Mouse (Mus musculus) retina, postnatal 7 days (tissue): ENCODE measurements around the gene Iqcf1.
"Not testable (repeated sequence)": the region's sequence is repeated elsewhere in the genome, so short reads cannot be mapped to it uniquely, and the experiment has no call there.

Experiments
- DNase-seq: peaks from one replicate; pipeline ENCODE4 v3.0.0-alpha.2; 2012; ENCODE audit warnings: low read depth, low spot score

Iqcf1 gene

GRCm38 (mm10) chr9:106482578-106483115 lies 17.1 kb upstream of the Iqcf1 start:
- no peak for DNase-seq

- DNase-seq, result no peak
Observed at GRCm38 (mm10) chr9:106483136-106483535, 16.6 kb upstream of the Iqcf1 start.

DNA sequence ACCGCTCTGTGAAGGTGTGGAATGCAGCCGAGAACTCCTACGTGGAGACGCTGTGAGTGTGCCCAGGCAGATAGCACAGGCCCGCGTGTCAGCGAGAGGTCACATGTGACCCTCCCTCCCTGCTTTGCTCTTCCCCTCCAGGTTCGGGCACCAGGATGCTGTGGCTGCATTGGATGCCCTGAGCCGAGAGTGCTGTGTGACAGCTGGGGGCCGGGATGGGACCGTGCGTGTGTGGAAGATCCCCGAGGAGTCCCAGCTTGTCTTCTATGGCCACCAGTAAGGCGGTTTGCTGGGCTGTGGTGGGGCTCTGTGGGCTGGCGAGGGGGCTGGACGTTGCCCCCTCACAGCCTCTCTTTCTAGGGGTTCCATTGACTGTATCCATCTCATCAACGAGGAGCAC lies 16.2 kb upstream of the Iqcf1 start:
- DNase-seq, result no peak

GRCm38 (mm10) chr9:106485076-106485475 lies 14.7 kb upstream of the Iqcf1 start:
- DNase-seq, result no peak

DNA sequence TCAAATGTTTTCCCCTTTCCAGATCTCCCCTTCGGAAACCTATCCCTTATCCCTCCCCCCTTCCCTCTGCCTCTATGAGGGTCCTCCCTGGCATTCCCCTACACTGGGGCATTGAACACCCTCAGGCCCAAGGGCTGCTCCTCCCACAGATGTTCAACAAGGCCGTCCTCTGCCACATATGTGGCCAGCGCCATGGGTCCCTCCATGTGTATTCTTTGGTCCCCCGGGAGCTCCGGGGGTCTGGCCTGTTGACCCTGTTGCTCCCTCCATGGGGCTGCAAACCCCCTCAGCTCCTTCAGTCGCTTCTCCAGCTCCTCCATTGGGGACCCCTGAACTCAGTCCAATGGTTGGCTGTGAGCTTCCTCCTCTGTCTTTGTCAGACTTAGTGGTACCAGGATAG lies 12.2 kb upstream of the Iqcf1 start:
- not testable (repeated sequence) for DNase-seq

DNA sequence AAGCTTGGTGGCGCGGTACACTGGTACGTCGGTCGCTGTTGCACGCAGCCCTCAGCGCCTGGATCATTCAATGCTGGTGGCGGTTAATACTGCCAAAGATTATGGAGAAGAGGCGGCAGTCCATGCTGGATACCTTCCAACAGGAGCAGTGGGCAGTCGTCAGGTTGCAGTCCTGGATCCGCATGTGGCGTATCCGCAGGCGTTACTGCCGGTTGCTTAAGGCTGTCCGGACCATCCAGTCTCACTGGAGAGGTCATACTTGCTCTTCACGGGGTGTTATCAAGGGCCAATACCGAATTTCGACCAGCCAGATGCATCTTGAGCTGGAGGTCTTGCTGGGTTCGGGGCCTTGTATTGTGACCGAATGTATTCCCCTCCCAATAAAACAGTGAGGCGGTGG lies 2.1 kb downstream of the Iqcf1 start:
- DNase-seq, result no peak

DNA sequence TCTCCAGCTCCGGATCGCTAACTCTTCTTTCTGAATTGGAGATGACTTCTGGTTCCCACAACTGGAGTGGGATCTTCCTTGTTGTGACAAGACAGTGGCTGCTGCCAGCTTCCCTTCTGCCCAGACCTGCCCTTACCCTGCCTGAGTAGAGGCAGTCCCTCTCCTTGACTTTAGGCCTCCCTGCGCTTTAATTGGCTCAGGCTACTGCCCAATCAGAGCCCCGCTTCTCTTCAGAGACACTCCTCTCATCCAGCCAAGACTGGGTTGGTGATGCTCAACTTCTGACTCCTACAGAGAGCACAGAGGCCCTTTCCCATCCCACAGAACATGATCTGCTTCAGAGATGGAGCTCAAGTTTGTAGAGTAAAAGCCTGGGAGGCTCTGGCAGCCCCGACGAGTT lies 4.5 kb downstream of the Iqcf1 start:
- no peak for DNase-seq

GRCm38 (mm10) chr9:106509356-106509755 lies 9.6 kb downstream of the Iqcf1 start:
- no peak for DNase-seq

GRCm38 (mm10) chr9:106512729-106513450 lies 13.1 kb downstream of the Iqcf1 start:
- DNase-seq, result no peak

- no peak for DNase-seq
Observed at GRCm38 (mm10) chr9:106513566-106513965, 13.8 kb downstream of the Iqcf1 start.

- DNase-seq, result no peak
Observed at GRCm38 (mm10) chr9:106514273-106514672, 14.5 kb downstream of the Iqcf1 start, which contains the start of gene Iqcf5. Gene Iqcf5, plus strand, starts transcription at chr9:106514573.

DNA sequence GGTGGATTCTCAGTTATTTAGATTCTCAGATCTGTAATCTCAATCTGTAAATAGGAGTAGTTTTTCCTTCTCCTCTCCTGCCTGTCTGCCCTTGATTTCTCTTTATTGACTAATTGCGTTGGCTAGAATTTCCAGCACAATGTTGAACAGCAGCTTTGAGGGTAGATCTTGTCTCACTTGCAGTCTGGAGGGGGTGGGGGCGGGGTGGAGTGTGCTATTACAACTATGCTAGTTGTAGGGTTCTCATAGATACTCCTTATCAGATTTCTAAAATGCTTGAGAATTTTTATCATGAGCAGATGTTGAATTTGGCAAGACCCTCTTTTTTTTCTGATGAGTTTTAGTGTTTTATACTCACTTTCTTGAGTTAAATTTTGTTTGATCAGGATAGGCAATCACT lies 19.7 kb downstream of the Iqcf1 start:
- no peak for DNase-seq

DNA sequence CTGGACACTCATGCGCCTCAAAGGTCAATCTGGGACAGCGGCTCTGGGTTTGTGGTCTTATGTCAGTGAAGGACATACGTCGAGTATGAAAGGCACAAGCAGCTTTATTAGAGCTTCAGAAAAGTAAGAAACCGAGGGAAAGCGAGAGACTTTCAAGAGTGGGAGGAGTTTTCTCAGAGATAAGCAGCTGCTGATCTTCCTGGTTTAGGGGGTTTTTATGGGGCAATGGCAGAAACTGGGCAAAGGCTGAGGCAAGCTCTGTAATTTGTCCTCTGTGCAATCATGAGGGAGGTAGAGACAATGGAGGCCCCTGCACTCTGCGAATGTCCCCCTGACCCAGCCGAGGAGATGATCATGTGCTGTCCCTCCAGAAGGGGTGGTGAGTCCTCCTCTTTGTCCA lies 20.1 kb downstream of the Iqcf1 start:
- no peak for DNase-seq

- peak; percentile 39 for DNase-seq
Observed at GRCm38 (mm10) chr9:106531833-106532232, 32.1 kb downstream of the Iqcf1 start.

DNA sequence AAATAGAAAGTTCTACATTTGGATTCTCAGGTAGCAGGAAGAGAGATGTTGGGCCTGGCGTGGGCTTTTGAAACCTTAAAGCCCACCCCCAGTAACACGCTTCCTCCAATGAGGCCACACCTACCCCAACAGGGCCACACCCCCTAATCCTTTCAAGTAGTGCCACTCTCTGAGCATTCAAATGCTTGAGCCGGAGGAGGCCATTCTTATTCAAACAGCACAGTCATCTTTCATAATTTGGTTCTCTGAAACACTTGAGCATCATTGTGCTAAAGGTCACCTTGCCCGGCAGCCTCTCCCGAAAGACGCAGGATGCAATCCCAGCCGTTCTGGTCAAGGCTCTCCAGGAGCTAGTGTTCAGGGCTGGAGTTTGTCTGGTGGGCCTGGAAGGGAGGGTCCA lies 34.5 kb downstream of the Iqcf1 start:
- no peak for DNase-seq

- DNase-seq, result no peak
Observed at GRCm38 (mm10) chr9:106534975-106535374, 35.2 kb downstream of the Iqcf1 start.
